Mouse (Mus musculus) neural tube, embryonic 11.5 days (tissue): ENCODE measurements around the gene Slc25a39. TPM values are rescaled to one million over a fixed set of nuclear protein-coding genes. Genes with fewer than 3 reads are reported as not detected.
"Not testable (repeated sequence)": the region's sequence is repeated elsewhere in the genome, so short reads cannot be mapped to it uniquely, and the experiment has no call there.

ENCODE experiments used
- ATAC-seq: fragments of 200-750 bp; cut with Nextera tagmentation; 2 replicates; pipeline ENCODE4 v1.8.0; 2017; ENCODE audit warnings: moderate number of reproducible peaks, mild to moderate bottlenecking, moderate TSS enrichment, moderate library complexity; ENCODE audit not compliant: insufficient read depth, low FRiP score, low TSS enrichment
- DNase-seq: peaks from one replicate; pipeline ENCODE4 v3.0.0-alpha.2; 2015; ENCODE audit warnings: low spot score
- H3K27ac ChIP-seq: fragments of 300-500 bp; sonication (generic); 2 replicates; pipeline ENCODE4 v1.5.1; 2014; ENCODE audit warnings: low read depth, mild to moderate bottlenecking, low read length
- H3K27me3 ChIP-seq: fragments of 300-500 bp; sonication (generic); 2 replicates; pipeline ENCODE4 v1.6.1; 2014; ENCODE audit warnings: mild to moderate bottlenecking, low read length, mixed read lengths; ENCODE audit not compliant: control insufficient read depth, insufficient read depth
- H3K36me3 ChIP-seq: fragments of 300-500 bp; sonication (generic); 2 replicates; pipeline ENCODE4 v1.6.1; 2014; ENCODE audit warnings: mild to moderate bottlenecking, low read length, moderate library complexity, mixed read lengths; ENCODE audit not compliant: control insufficient read depth, insufficient read depth
- H3K4me1 ChIP-seq: fragments of 300-500 bp; sonication (generic); 2 replicates; pipeline ENCODE4 v1.6.1; 2014; ENCODE audit warnings: low read length, mixed read lengths; ENCODE audit not compliant: control insufficient read depth, insufficient read depth
- H3K4me2 ChIP-seq: fragments of 300-500 bp; sonication (generic); 2 replicates; pipeline ENCODE4 v1.6.1; 2014; ENCODE audit warnings: low read depth, mild to moderate bottlenecking, moderate library complexity
- H3K4me3 ChIP-seq: fragments of 300-500 bp; sonication (generic); 2 replicates; pipeline ENCODE4 v1.5.1; 2014; ENCODE audit warnings: low read depth, low read length
- H3K9ac ChIP-seq: fragments of 300-500 bp; sonication (generic); 2 replicates; pipeline ENCODE4 v1.6.1; 2014; ENCODE audit warnings: mild to moderate bottlenecking, low read length
- H3K9me3 ChIP-seq: fragments of 300-500 bp; sonication (generic); 2 replicates; pipeline ENCODE4 v1.6.1; 2016; ENCODE audit warnings: low read length; ENCODE audit not compliant: control insufficient read depth
- WGBS: fragments of 180-500 bp; shearing (Covaris S2); extraction: QIAGEN DNeasy Blood & Tissue Kit; methylation state at CpG from one replicate; pipeline ENCODE4 v1.1.7; 2014; 5-methylcytosine and 5-hydroxymethylcytosine counted together
- polyA plus RNA-seq: library from polyadenylated mRNA; unstranded; fragments of >200 nt; fragmentation: Nextera tagmentation; extraction: Ambion mirVana; gene quantifications from 2 replicates; pipeline ENCODE4 v1.2.1, GENCODE M21; 2014

Slc25a39 gene
- polyA plus RNA-seq, 1 experiment from 2014 or later = 184 TPM

GRCm38 (mm10) chr11:102396263-102396662 is 11.5 kb downstream of the Slc25a39 start:
- DNase-seq (no peak), ATAC-seq (no peak)
- 71% methylated on average over 6 of the region's 6 CpGs for WGBS
- no peak overlapping the region for H3K9ac ChIP-seq
- peaks cover 25% of the 10 kb centered on the region for H3K4me1 ChIP-seq
- peaks cover 21% of the 10 kb centered on the region for H3K27me3 ChIP-seq
- peak overlapping the region; percentile 10; the same call in 1 of the 2 replicates for H3K4me3 ChIP-seq
- H3K36me3 ChIP-seq = peaks cover 3% of the 10 kb centered on the region; the same call in 1 of the 2 replicates
- H3K4me2 ChIP-seq = peak overlapping the region; percentile 85
- no peak overlapping the region for H3K27ac ChIP-seq
- no peaks in the 10 kb centered on the region for H3K9me3 ChIP-seq

- DNase-seq = peak; percentile 70
- H3K4me1 ChIP-seq = peaks cover 25% of the 10 kb centered on the region
These were observed 12.5 kb downstream of the Slc25a39 start for GRCm38 (mm10) chr11:102395250-102395649.

GRCm38 (mm10) chr11:102394421-102395124 is 13.2 kb downstream of the Slc25a39 start:
- DNase-seq = no peak
- no peak for ATAC-seq
- peak overlapping the region; percentile 85 for H3K4me2 ChIP-seq
- peaks cover 1% of the 10 kb centered on the region; the same call in 1 of the 2 replicates for H3K36me3 ChIP-seq
- peaks cover 10% of the 10 kb centered on the region for H3K27me3 ChIP-seq
- peak overlapping the region; percentile 83 for H3K9ac ChIP-seq
- no peaks in the 10 kb centered on the region for H3K9me3 ChIP-seq
- peak overlapping the region; percentile 2; the same call in 1 of the 2 replicates for H3K27ac ChIP-seq
- H3K4me1 ChIP-seq = peaks cover 23% of the 10 kb centered on the region
- WGBS = 81% methylated on average over 9 of the region's 9 CpGs
- peak overlapping the region; percentile 65 for H3K4me3 ChIP-seq

More at GRCm38 (mm10) chr11:102395250-102395649, 12.5 kb downstream of the Slc25a39 start:
- Histone ChIP-seq H3K27ac (no peak overlapping the region), H3K9me3 (no peaks in the 10 kb centered on the region), H3K9ac (peak overlapping the region; percentile 43), H3K36me3 (peaks cover 3% of the 10 kb centered on the region; the same call in 1 of the 2 replicates), H3K27me3 (peaks cover 17% of the 10 kb centered on the region), H3K4me2 (peak overlapping the region; percentile 85), H3K4me3 (peak overlapping the region; percentile 65)
- 2% methylated on average over 5 of the region's 5 CpGs for WGBS
- ATAC-seq = 0 out of 2 replicates have a peak, but pooled peaks have one; percentile 31

- no peaks in the 10 kb centered on the region for H3K36me3 ChIP-seq
- H3K4me1 ChIP-seq = peaks cover 21% of the 10 kb centered on the region
- ATAC-seq (peak; percentile 42), DNase-seq (peak; percentile 24)
- peaks cover 3% of the 10 kb centered on the region for H3K27me3 ChIP-seq
- peak overlapping the region; percentile 83 for H3K9ac ChIP-seq
- H3K4me2 ChIP-seq = peak overlapping the region; percentile 85
- no peaks in the 10 kb centered on the region for H3K9me3 ChIP-seq
- WGBS = 7% methylated on average over 17 of the region's 17 CpGs
- peak overlapping the region; percentile 84 for H3K27ac ChIP-seq
- H3K4me3 ChIP-seq = peak overlapping the region; percentile 65
These were observed 13.9 kb downstream of the Slc25a39 start for GRCm38 (mm10) chr11:102393719-102394420.

- ATAC-seq (peak; percentile 82), DNase-seq (peak; percentile 96)
- WGBS = 1% methylated on average over 29 of the region's 34 CpGs
- peaks cover 21% of the 10 kb centered on the region for H3K4me1 ChIP-seq
- H3K27ac ChIP-seq = peak within 1 kb of the TSS; percentile 84
- H3K9me3 ChIP-seq = no peaks in the 10 kb centered on the region
- peak within 1 kb of the TSS; percentile 65 for H3K4me3 ChIP-seq
- H3K36me3 ChIP-seq = no peaks in the 10 kb centered on the region
- H3K27me3 ChIP-seq = peaks cover 3% of the 10 kb centered on the region; the same call in 1 of the 2 replicates
- peak within 1 kb of the TSS; percentile 83 for H3K9ac ChIP-seq
- peak within 1 kb of the TSS; percentile 85 for H3K4me2 ChIP-seq
These were observed 14.5 kb downstream of the Slc25a39 start, which contains the start of gene Rundc3a for GRCm38 (mm10) chr11:102393238-102393634. Rundc3a (plus strand) TSS chr11:102393403.

GRCm38 (mm10) chr11:102392441-102393237 is 15.1 kb downstream of the Slc25a39 start:
- ATAC-seq (peak; percentile 53), DNase-seq (no peak)
- Histone ChIP-seq H3K27ac (peak overlapping the region; percentile 78), H3K4me2 (peak overlapping the region; percentile 85), H3K36me3 (no peaks in the 10 kb centered on the region), H3K27me3 (0 out of 2 replicates have a peak, but pooled peaks cover under 1% of the 10 kb centered on the region), H3K4me3 (peak overlapping the region; percentile 65), H3K9ac (peak overlapping the region; percentile 35), H3K9me3 (no peaks in the 10 kb centered on the region), H3K4me1 (peaks cover 19% of the 10 kb centered on the region)
- 22% methylated on average over 15 of the region's 15 CpGs for WGBS

GRCm38 (mm10) chr11:102389436-102389835 is 18.3 kb downstream of the Slc25a39 start:
- not testable (repeated sequence) for H3K9ac ChIP-seq, H3K36me3 ChIP-seq, H3K4me3 ChIP-seq, DNase-seq, H3K9me3 ChIP-seq, H3K4me1 ChIP-seq, ATAC-seq, H3K27me3 ChIP-seq, H3K4me2 ChIP-seq, H3K27ac ChIP-seq
- 94% methylated on average over 4 of the region's 5 CpGs for WGBS

GRCm38 (mm10) chr11:102386121-102386520 is 21.6 kb downstream of the Slc25a39 start:
- Histone ChIP-seq H3K4me1 (no peaks in the 10 kb centered on the region), H3K4me2 (no peak overlapping the region), H3K36me3 (no peaks in the 10 kb centered on the region), H3K27ac (no peak overlapping the region), H3K9ac (no peak overlapping the region), H3K9me3 (no peaks in the 10 kb centered on the region), H3K4me3 (no peak overlapping the region), H3K27me3 (no peaks in the 10 kb centered on the region)
- 63% methylated on average over 5 of the region's 5 CpGs for WGBS
- DNase-seq = no peak
- ATAC-seq = no peak
